ENCODE assay signal across 11 mouse cellular contexts in the genomic region with DNA sequence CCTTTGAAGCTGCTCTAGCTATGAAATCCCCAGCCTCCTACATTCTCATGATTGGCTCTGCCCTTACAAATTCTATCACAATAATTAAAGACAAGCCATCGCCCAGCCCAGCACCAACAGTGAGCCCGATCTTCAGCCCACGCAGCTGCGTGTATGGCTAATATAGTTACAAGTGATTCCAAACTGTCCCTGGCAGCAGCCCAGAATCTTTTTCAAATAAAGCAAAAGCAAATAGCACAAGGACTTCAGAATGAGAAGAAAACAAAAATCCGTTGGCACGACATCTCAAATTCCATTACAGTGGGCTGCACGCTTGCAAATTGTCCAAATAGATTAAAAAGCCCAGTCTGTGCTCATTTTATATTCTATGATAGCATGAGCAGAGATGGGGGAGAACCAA. TPM values are rescaled to one million over a fixed set of nuclear protein-coding genes. Genes with fewer than 3 reads are reported as not detected.
DNase-seq lines count a peak whose midpoint lies in the region; ATAC-seq and TF ChIP-seq lines count a peak whose summit lies in the region.
"Had no signal": no experiment of that assay in that cellular context is flagged by ENCODE, and none has a peak within 500 bp of the region (broad histone marks: within the 10 kb centered on the region; RNA-seq: fewer than 3 reads in every experiment).

No protein-coding gene starts in this region.

- no peaks in the 10 kb centered on the region for H3K36me3 ChIP-seq in kidney, embryonic 16.5 days (ENCODE audit: insufficient read depth, low read length)
- H3K36me3 ChIP-seq: liver, embryonic 15.5 days; neural tube, embryonic 13.5 days had no signal

- peak; percentile 48 for DNase-seq in gastrocnemius, postnatal 10 days
- no peak for DNase-seq in gastrocnemius, adult 2 months
- DNase-seq in ovary, adult 18-20 months (ENCODE audit: low spot score): peak; percentile 23
- DNase-seq in ovary, postnatal 10 days (ENCODE audit: low spot score): no peak
- peak; percentile 47 to 57 for DNase-seq in left cerebral cortex, postnatal 10 days (ENCODE audit: extremely low spot score in 1 of 2, low spot score in 2 of 2)
- peak; percentile 77 for DNase-seq in telencephalon, adult 2 months (ENCODE audit: low read depth, low spot score)
- DNase-seq in thymus, postnatal 10 days (ENCODE audit: low spot score in 2 of 2): no peak

- TF ChIP-seq CTCF in gastrocnemius, adult 2 months (IDR thresholded peaks at IDR 0.05): no peak

- intact Hi-C loops in gastrocnemius, adult 2 months (cut with DNase I): no loop called here
- intact Hi-C loops in left cerebral cortex, postnatal 10 days (cut with DNase I): no loop called here

- no peak overlapping the region for H3K27ac ChIP-seq in gastrocnemius, adult 2 months
- H3K27ac ChIP-seq in kidney, embryonic 16.5 days (ENCODE audit: low read length): no peak overlapping the region
- H3K27ac ChIP-seq: liver, embryonic 15.5 days; neural tube, embryonic 13.5 days had no signal

- no peak for ATAC-seq in kidney, embryonic 16.5 days (ENCODE audit: low FRiP score, low TSS enrichment)
- ATAC-seq: intestine, postnatal 0 days had no signal

- no peaks in the 10 kb centered on the region for H3K27me3 ChIP-seq in kidney, embryonic 16.5 days (ENCODE audit: insufficient read depth, low read length)
- H3K27me3 ChIP-seq: liver, embryonic 15.5 days; neural tube, embryonic 13.5 days had no signal

- no peak overlapping the region for H3K4me2 ChIP-seq in kidney, embryonic 16.5 days (replicated peaks; ENCODE audit: low read depth, low read length)
- H3K4me2 ChIP-seq: liver, embryonic 15.5 days; neural tube, embryonic 13.5 days had no signal

- 75% methylated on average over 7 of the region's 7 CpGs for WGBS in kidney, embryonic 16.5 days

- no peak overlapping the region for H3K4me3 ChIP-seq in gastrocnemius, adult 2 months
- H3K4me3 ChIP-seq in kidney, embryonic 16.5 days (ENCODE audit: low read length): no peak overlapping the region
- H3K4me3 ChIP-seq: liver, embryonic 15.5 days; neural tube, embryonic 13.5 days had no signal

- no peaks in the 10 kb centered on the region for H3K4me1 ChIP-seq in kidney, embryonic 16.5 days (ENCODE audit: insufficient read depth, low read length)
- H3K4me1 ChIP-seq: liver, embryonic 15.5 days had no signal

- H3K9ac ChIP-seq in kidney, embryonic 16.5 days (replicated peaks; ENCODE audit: low read length): no peak overlapping the region
- H3K9ac ChIP-seq: liver, embryonic 15.5 days; neural tube, embryonic 13.5 days had no signal

- no peaks in the 10 kb centered on the region; the same call in 1 of the 2 replicates for H3K9me3 ChIP-seq in kidney, embryonic 16.5 days (ENCODE audit: low read length)
- H3K9me3 ChIP-seq: neural tube, embryonic 13.5 days had no signal

RNA-seq across cellular contexts. Expression of gene Galnt17, which starts 31.1 kb away (rescaled TPM):
- 10 to 100 TPM; 12.8 to 16.4 TPM for total RNA-seq in gastrocnemius, postnatal 10 days (2021)
- total RNA-seq in gastrocnemius, adult 2 months (2021): 1 to 10 TPM; 4.3 to 4.5 TPM
- 10 to 100 TPM; 29.6 to 30.7 TPM for total RNA-seq in left cerebral cortex, postnatal 10 days (2021)
- polyA plus RNA-seq in kidney, embryonic 16.5 days (2015; fragmentation: Nextera tagmentation; extraction: Ambion mirVana): 2.1 and 2.4 TPM in 2 replicates

Comparison
In these comparisons a context has a peak if more than half of its experiments do, and no peak if none do; other contexts are left out.
1. DNase-seq: peak in gastrocnemius, postnatal 10 days (single experiment), ovary, adult 18-20 months (single experiment), left cerebral cortex, postnatal 10 days (2 of 2) and telencephalon, adult 2 months (single experiment); none in gastrocnemius, adult 2 months (single experiment), ovary, postnatal 10 days (single experiment) and thymus, postnatal 10 days (0 of 2).